Mouse (Mus musculus): ENCODE data around the gene Ip6k1.

- TF ChIP-seq POLR2A (IDR thresholded peaks at IDR 0.05; ENCODE audit: insufficient read length, low read depth) (no peak), USF1 (IDR thresholded peaks at IDR 0.05; ENCODE audit: low read depth) (no peak), TCF12 (IDR thresholded peaks at IDR 0.05; ENCODE audit: insufficient read depth, poor library complexity, severe bottlenecking) (no peak), MAX (IDR thresholded peaks at IDR 0.05; ENCODE audit: low read depth) (no peak), MYOD1 (IDR thresholded peaks at IDR 0.05; ENCODE audit: control insufficient read depth in 1 of 3, insufficient read length in 2 of 3, low read depth in 2 of 3) (no peak), MYOG (IDR thresholded peaks at IDR 0.05; ENCODE audit: control insufficient read depth in 1 of 3, insufficient read depth in 1 of 3, insufficient read length in 2 of 3, low read depth in 2 of 3) (no peak), TCF3 (IDR thresholded peaks at IDR 0.05; ENCODE audit: insufficient read length, low read depth) (no peak)
These were observed 7.8 kb upstream of the Ip6k1 start for GRCm38 (mm10) chr9:107994464-107994863.

Data from myocyte (in vitro differentiated cells).